7 mouse cellular contexts compared by ENCODE assay signal in the genomic region with DNA sequence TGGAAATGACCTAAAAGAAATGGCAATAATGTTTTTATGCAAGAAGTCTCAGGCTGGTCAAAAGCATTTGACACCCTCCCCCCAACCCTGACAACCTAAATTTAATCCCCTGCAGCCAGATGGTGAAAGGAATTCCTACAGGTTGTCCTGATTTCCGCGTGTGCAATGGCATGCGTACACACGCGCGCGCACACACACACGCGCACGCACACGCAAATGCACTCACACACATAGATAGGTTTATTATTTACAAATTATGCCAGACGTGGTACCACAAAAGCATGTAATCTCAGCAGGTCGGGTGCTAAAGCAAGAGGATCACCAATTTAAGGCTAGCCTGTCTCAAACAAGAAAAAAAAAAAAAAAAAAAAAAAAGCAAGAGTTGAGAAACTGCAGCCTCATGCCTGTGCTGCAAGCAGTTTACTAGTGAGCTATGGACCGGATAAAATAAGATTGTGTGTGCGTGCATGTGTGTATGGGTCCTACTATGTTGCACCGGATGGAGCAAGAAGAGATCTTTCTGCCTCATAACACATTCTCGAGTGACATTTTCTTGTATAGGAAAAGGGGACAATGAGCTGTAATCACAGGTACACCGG. TPM values are rescaled to one million over a fixed set of nuclear protein-coding genes. Genes with fewer than 3 reads are reported as not detected.
DNase-seq lines count a peak whose midpoint lies in the region; ATAC-seq and TF ChIP-seq lines count a peak whose summit lies in the region.

No protein-coding gene starts in this region.

- no peaks in the 10 kb centered on the region; the same call in 1 of the 2 replicates for H3K36me3 ChIP-seq in spleen, adult 2 months (ENCODE audit: control insufficient read depth, insufficient read depth, low read length)
- H3K36me3 ChIP-seq in forebrain, embryonic 13.5 days (ENCODE audit: poor library complexity, severe bottlenecking) = no peaks in the 10 kb centered on the region
- H3K36me3 ChIP-seq in midbrain, embryonic 14.5 days (ENCODE audit: control insufficient read depth, insufficient read depth, low read length) = no peaks in the 10 kb centered on the region

- no peaks in the 10 kb centered on the region for H3K9me3 ChIP-seq in forebrain, embryonic 13.5 days (replicated peaks)
- H3K9me3 ChIP-seq in midbrain, embryonic 14.5 days (ENCODE audit: control insufficient read depth, low read length) = no peaks in the 10 kb centered on the region

- no peaks in the 10 kb centered on the region for H3K27me3 ChIP-seq in spleen, adult 2 months (ENCODE audit: control insufficient read depth, insufficient read depth, low read length)
- no peaks in the 10 kb centered on the region for H3K27me3 ChIP-seq in forebrain, embryonic 13.5 days
- H3K27me3 ChIP-seq in midbrain, embryonic 14.5 days (ENCODE audit: control insufficient read depth, insufficient read depth, low read length) = no peaks in the 10 kb centered on the region

- intact Hi-C loops in left cerebral cortex, postnatal 10 days (cut with DNase I) = loop anchor here (5.0 to 10.0 kb wide), 3 partner anchors 49 to 264 kb away; partner anchors contain the start of genes Apln and Zdhhc9

- WGBS in spleen, adult 2 months = 33% methylated on average over 18 of the region's 18 CpGs
- 12% methylated on average over 18 of the region's 18 CpGs for WGBS in forebrain, embryonic 13.5 days
- WGBS in midbrain, embryonic 14.5 days = 24% methylated on average over 18 of the region's 18 CpGs

- H3K4me1 ChIP-seq in spleen, adult 2 months (ENCODE audit: control insufficient read depth, insufficient read depth, insufficient read length) = no peaks in the 10 kb centered on the region
- H3K4me1 ChIP-seq in forebrain, embryonic 13.5 days = peaks cover 9% of the 10 kb centered on the region; the same call in 1 of the 2 replicates
- no peaks in the 10 kb centered on the region for H3K4me1 ChIP-seq in midbrain, embryonic 14.5 days (ENCODE audit: control insufficient read depth, insufficient read depth, low read length)

- no peak for TF ChIP-seq CTCF in spleen, adult 2 months (IDR thresholded peaks at IDR 0.05; ENCODE audit: extremely low read depth, insufficient read depth, insufficient read length, insufficient replicate concordance)

- no peak for TF ChIP-seq POLR2A in spleen, adult 2 months (IDR thresholded peaks at IDR 0.05; ENCODE audit: low read depth, low read length)

- peak overlapping the region; percentile 92 for H3K27ac ChIP-seq in spleen, adult 2 months (ENCODE audit: insufficient read depth, low read length)
- peak overlapping the region; percentile 85 for H3K27ac ChIP-seq in forebrain, embryonic 13.5 days
- peak overlapping the region; percentile 83 for H3K27ac ChIP-seq in midbrain, embryonic 14.5 days (replicated peaks; ENCODE audit: low read depth, low read length)

- peak overlapping the region; percentile 61 for H3K4me2 ChIP-seq in forebrain, embryonic 13.5 days
- H3K4me2 ChIP-seq in midbrain, embryonic 14.5 days (ENCODE audit: low read length) = peak overlapping the region; percentile 57

- peak overlapping the region; percentile 80 for H3K4me3 ChIP-seq in spleen, adult 2 months (ENCODE audit: extremely low read depth, insufficient read depth, insufficient read length)
- peak overlapping the region; percentile 51 for H3K4me3 ChIP-seq in forebrain, embryonic 13.5 days
- H3K4me3 ChIP-seq in midbrain, embryonic 14.5 days (replicated peaks; ENCODE audit: low read depth, low read length) = peak overlapping the region; percentile 48

- peak overlapping the region; percentile 63 for H3K9ac ChIP-seq in forebrain, embryonic 13.5 days
- peak overlapping the region; percentile 54 for H3K9ac ChIP-seq in midbrain, embryonic 14.5 days (replicated peaks; ENCODE audit: low read length)

- ATAC-seq in forebrain, embryonic 13.5 days = peak; percentile 70
- ATAC-seq in midbrain, embryonic 14.5 days (ENCODE audit: low FRiP score, low TSS enrichment) = peak; percentile 15; the same call in 1 of the 2 replicates

- DNase-seq in spleen, adult 2 months (ENCODE audit: low read depth in 1 of 2, low spot score in 2 of 2) = no peak
- DNase-seq in spleen, postnatal 14 days (ENCODE audit: low spot score in 2 of 2) = no peak
- peak; percentile 10 to 38 for DNase-seq in cerebellum, adult 18-20 months
- DNase-seq in left cerebral cortex, postnatal 10 days (ENCODE audit: extremely low spot score in 1 of 2, low spot score in 2 of 2) = peak; percentile 3 to 19
- DNase-seq in midbrain, embryonic 14.5 days = peak; percentile 37
- no peak for DNase-seq in urinary bladder, adult 18-20 months (ENCODE audit: low spot score in 2 of 2)

RNA-seq across cellular contexts. Expression of gene Utp14a, which starts 0.7 kb away (rescaled TPM):
- 2.1 and 2.4 TPM in 2 replicates for polyA plus RNA-seq in spleen, adult 2 months (2012; rRNA removed)
- 23.6 and 27.2 TPM in 2 replicates for polyA plus RNA-seq in forebrain, embryonic 13.5 days (2015; fragmentation: Nextera tagmentation; extraction: Ambion mirVana)
- total RNA-seq in left cerebral cortex, postnatal 10 days (2021) = 10 to 100 TPM; 17.5 to 19.2 TPM
- polyA plus RNA-seq in midbrain, embryonic 14.5 days (2014; fragmentation: Nextera tagmentation; extraction: Ambion mirVana) = 14.3 and 16.6 TPM in 2 replicates

RNA-seq across cellular contexts. Expression of gene Zdhhc9, which starts 47.3 kb away (rescaled TPM):
- polyA plus RNA-seq in spleen, adult 2 months (2012; rRNA removed) = 9.7 and 11.2 TPM in 2 replicates
- 6.8 and 8.2 TPM in 2 replicates for polyA plus RNA-seq in forebrain, embryonic 13.5 days (2015; fragmentation: Nextera tagmentation; extraction: Ambion mirVana)
- total RNA-seq in left cerebral cortex, postnatal 10 days (2021) = 10 to 100 TPM; 75.9 to 84.7 TPM
- polyA plus RNA-seq in midbrain, embryonic 14.5 days (2014; fragmentation: Nextera tagmentation; extraction: Ambion mirVana) = 7.8 and 12.5 TPM in 2 replicates

Comparison
In these comparisons a context has a peak if more than half of its experiments do, and no peak if none do; other contexts are left out.
1. DNase-seq: peak in cerebellum, adult 18-20 months (2 of 2), left cerebral cortex, postnatal 10 days (2 of 2) and midbrain, embryonic 14.5 days (single experiment); none in spleen, adult 2 months (0 of 2), spleen, postnatal 14 days (0 of 2) and urinary bladder, adult 18-20 months (0 of 2).
2. Peak in every context shown above with its lines, with median percentiles within 50 percentile points of each other: H3K27ac ChIP-seq and H3K4me3 ChIP-seq.